Mouse (Mus musculus) lung, postnatal 0 days (tissue): ENCODE data around the gene Osbpl3.

ENCODE experiments used
- CTCF ChIP-seq: IDR thresholded peaks from 2 replicates; pipeline ENCODE4 v1.5.1; 2016; ENCODE audit warnings: antibody characterized with exemption, mild to moderate bottlenecking
- EP300 ChIP-seq: IDR thresholded peaks from 2 replicates; pipeline ENCODE4 v1.6.1; 2016; ENCODE audit warnings: antibody characterized with exemption, mild to moderate bottlenecking, control low read depth

GRCm38 (mm10) chr6:50420413-50420812 lies 35.6 kb downstream of the Osbpl3 start:
- TF ChIP-seq CTCF (no peak), EP300 (no peak)
